In the genomic region with DNA sequence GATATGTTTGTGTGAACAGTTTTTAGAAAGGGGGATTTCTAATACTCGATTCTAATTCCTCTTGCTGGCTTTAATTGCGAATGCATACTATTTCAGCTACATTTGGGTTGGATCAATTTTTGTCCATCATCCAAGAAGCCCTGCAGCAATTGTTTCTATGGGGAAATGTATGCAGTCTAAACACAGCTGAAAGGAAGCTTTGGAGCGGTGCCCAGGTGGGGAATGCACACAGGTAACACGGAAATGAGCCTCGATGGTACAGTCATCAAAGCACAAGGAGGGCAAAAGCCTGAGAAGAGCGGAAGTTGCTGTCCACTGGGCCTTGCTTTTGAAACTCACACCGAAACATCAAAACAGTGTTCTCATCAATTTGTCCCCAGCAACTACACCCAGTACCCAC, we compare ENCODE assay signal across 16 mouse cellular contexts.
DNase-seq lines count a peak whose midpoint lies in the region; ATAC-seq and TF ChIP-seq lines count a peak whose summit lies in the region.
"Had no signal": no experiment of that assay in that cellular context is flagged by ENCODE, and none has a peak within 500 bp of the region (broad histone marks: within the 10 kb centered on the region; RNA-seq: fewer than 3 reads in every experiment).

No protein-coding gene starts in this region.

- peak overlapping the region; percentile 47; the same call in 1 of the 2 replicates for H3K4me2 ChIP-seq in midbrain, embryonic 12.5 days (replicated peaks)
- H3K4me2 ChIP-seq in midbrain, postnatal 0 days (ENCODE audit: low read depth, low read length, poor library complexity, severe bottlenecking), result no peak overlapping the region
- H3K4me2 ChIP-seq in embryonic facial prominence, embryonic 14.5 days (ENCODE audit: low read depth, low read length), result peak overlapping the region; percentile 31; the same call in 1 of the 2 replicates
- peak overlapping the region; percentile 44; the same call in 1 of the 2 replicates for H3K4me2 ChIP-seq in midbrain, embryonic 15.5 days
- H3K4me2 ChIP-seq: liver, embryonic 13.5 days had no signal

- H3K36me3 ChIP-seq in midbrain, embryonic 12.5 days, result no peaks in the 10 kb centered on the region
- H3K36me3 ChIP-seq in midbrain, postnatal 0 days (ENCODE audit: insufficient read depth, low read length), result no peaks in the 10 kb centered on the region
- no peaks in the 10 kb centered on the region for H3K36me3 ChIP-seq in embryonic facial prominence, embryonic 14.5 days (ENCODE audit: control insufficient read depth, insufficient read depth, low read length)
- H3K36me3 ChIP-seq in midbrain, embryonic 15.5 days (replicated peaks), result no peaks in the 10 kb centered on the region
- H3K36me3 ChIP-seq: embryonic facial prominence, embryonic 12.5 days; heart, embryonic 13.5 days; liver, embryonic 13.5 days had no signal

- no peak overlapping the region for H3K27ac ChIP-seq in cerebellum, adult 2 months (ENCODE audit: insufficient read depth, low read length)
- H3K27ac ChIP-seq in midbrain, embryonic 12.5 days (replicated peaks), result no peak overlapping the region
- no peak overlapping the region for H3K27ac ChIP-seq in midbrain, postnatal 0 days (ENCODE audit: low read depth, low read length)
- no peak overlapping the region for H3K27ac ChIP-seq in embryonic facial prominence, embryonic 14.5 days (replicated peaks; ENCODE audit: low read depth, low read length)
- peak overlapping the region; percentile 57 for H3K27ac ChIP-seq in midbrain, embryonic 15.5 days
- H3K27ac ChIP-seq: embryonic facial prominence, embryonic 12.5 days; gastrocnemius, adult 2 months; heart, embryonic 13.5 days; liver, embryonic 13.5 days had no signal

- H3K27me3 ChIP-seq in cerebellum, adult 2 months (ENCODE audit: control insufficient read depth, insufficient read depth, low read length), result no peaks in the 10 kb centered on the region
- peaks cover 5% of the 10 kb centered on the region; the same call in 1 of the 2 replicates for H3K27me3 ChIP-seq in midbrain, embryonic 12.5 days
- no peaks in the 10 kb centered on the region for H3K27me3 ChIP-seq in midbrain, postnatal 0 days (ENCODE audit: insufficient read depth, low read length)
- H3K27me3 ChIP-seq in embryonic facial prominence, embryonic 14.5 days (replicated peaks; ENCODE audit: control insufficient read depth, insufficient read depth, low read length), result no peaks in the 10 kb centered on the region; the same call in 1 of the 2 replicates
- no peaks in the 10 kb centered on the region; the same call in 1 of the 2 replicates for H3K27me3 ChIP-seq in midbrain, embryonic 15.5 days (replicated peaks)
- H3K27me3 ChIP-seq: liver, embryonic 13.5 days had no signal

- TF ChIP-seq POLR2A in cerebellum, adult 2 months (IDR thresholded peaks at IDR 0.05; ENCODE audit: borderline replicate concordance, insufficient read depth, low read length), result no peak

- ATAC-seq in midbrain, embryonic 12.5 days (ENCODE audit: low FRiP score, low read depth), result no peak
- ATAC-seq in midbrain, postnatal 0 days (ENCODE audit: low FRiP score), result no peak
- peak; percentile 74; the same call in 1 of the 2 replicates for ATAC-seq in embryonic facial prominence, embryonic 14.5 days (ENCODE audit: low read depth)
- ATAC-seq in midbrain, embryonic 15.5 days (replicated peaks), result no peak
- ATAC-seq: intestine, postnatal 0 days; lung, postnatal 0 days had no signal

- no peaks in the 10 kb centered on the region for H3K4me1 ChIP-seq in cerebellum, adult 2 months (ENCODE audit: control insufficient read depth, insufficient read depth, low read length)
- peaks cover 16% of the 10 kb centered on the region for H3K4me1 ChIP-seq in midbrain, embryonic 12.5 days
- peaks cover 8% of the 10 kb centered on the region; the same call in 1 of the 2 replicates for H3K4me1 ChIP-seq in midbrain, postnatal 0 days (ENCODE audit: insufficient read depth, low read length)
- H3K4me1 ChIP-seq in embryonic facial prominence, embryonic 14.5 days (ENCODE audit: control insufficient read depth, insufficient read depth, low read length), result peaks cover 8% of the 10 kb centered on the region
- H3K4me1 ChIP-seq in midbrain, embryonic 15.5 days, result peaks cover 19% of the 10 kb centered on the region
- H3K4me1 ChIP-seq: liver, embryonic 13.5 days had no signal

- TF ChIP-seq CTCF in cerebellum, adult 2 months (IDR thresholded peaks at IDR 0.05; ENCODE audit: borderline replicate concordance, insufficient read depth, low read depth, low read length), result no peak
- no peak for TF ChIP-seq CTCF in midbrain, postnatal 0 days (IDR thresholded peaks at IDR 0.05)

- DNase-seq in cerebellum, postnatal 14 days, result peak; percentile 16 to 33
- no peak for DNase-seq in cerebellum, adult 2 months
- DNase-seq in midbrain, postnatal 0 days (ENCODE audit: low spot score), result no peak
- DNase-seq in embryonic facial prominence, embryonic 14.5 days (ENCODE audit: low spot score), result peak; percentile 67
- no peak for DNase-seq in kidney, postnatal 14 days
- DNase-seq in urinary bladder, adult 2 months (ENCODE audit: low spot score), result no peak
- DNase-seq: adrenal gland, adult 2 months; gastrocnemius, adult 2 months; heart, postnatal 4 days; liver, embryonic 13.5 days had no signal

- H3K4me3 ChIP-seq in cerebellum, adult 2 months (replicated peaks; ENCODE audit: insufficient read depth, low read depth, low read length), result no peak overlapping the region
- no peak overlapping the region for H3K4me3 ChIP-seq in midbrain, embryonic 12.5 days
- no peak overlapping the region for H3K4me3 ChIP-seq in midbrain, postnatal 0 days (ENCODE audit: low read depth, low read length)
- no peak overlapping the region for H3K4me3 ChIP-seq in embryonic facial prominence, embryonic 14.5 days (ENCODE audit: low read depth, low read length)
- no peak overlapping the region for H3K4me3 ChIP-seq in midbrain, embryonic 15.5 days
- H3K4me3 ChIP-seq: embryonic facial prominence, embryonic 12.5 days; gastrocnemius, adult 2 months; liver, embryonic 13.5 days had no signal

- H3K9ac ChIP-seq in midbrain, embryonic 12.5 days (replicated peaks), result no peak overlapping the region
- H3K9ac ChIP-seq in midbrain, postnatal 0 days (replicated peaks; ENCODE audit: low read length, poor library complexity, severe bottlenecking), result no peak overlapping the region
- H3K9ac ChIP-seq in embryonic facial prominence, embryonic 14.5 days (ENCODE audit: low read depth, low read length), result no peak overlapping the region
- H3K9ac ChIP-seq in midbrain, embryonic 15.5 days, result no peak overlapping the region
- H3K9ac ChIP-seq: embryonic facial prominence, embryonic 12.5 days; liver, embryonic 13.5 days had no signal

- no peaks in the 10 kb centered on the region for H3K9me3 ChIP-seq in midbrain, embryonic 12.5 days
- no peaks in the 10 kb centered on the region for H3K9me3 ChIP-seq in midbrain, postnatal 0 days (ENCODE audit: low read length)
- no peaks in the 10 kb centered on the region for H3K9me3 ChIP-seq in embryonic facial prominence, embryonic 14.5 days (ENCODE audit: control insufficient read depth, low read length)
- H3K9me3 ChIP-seq in midbrain, embryonic 15.5 days, result no peaks in the 10 kb centered on the region
- H3K9me3 ChIP-seq: embryonic facial prominence, embryonic 12.5 days; heart, embryonic 13.5 days; liver, embryonic 13.5 days had no signal

- 81% methylated on average over 7 of the region's 7 CpGs for WGBS in cerebellum, adult 2 months
- WGBS in midbrain, embryonic 12.5 days, result 76% methylated on average over 7 of the region's 7 CpGs
- WGBS in midbrain, postnatal 0 days, result 62% methylated on average over 7 of the region's 7 CpGs
- 49% methylated on average over 7 of the region's 7 CpGs for WGBS in embryonic facial prominence, embryonic 14.5 days
- 59% methylated on average over 7 of the region's 7 CpGs for WGBS in midbrain, embryonic 15.5 days

Comparison
In these comparisons a context has a peak if more than half of its experiments do, and no peak if none do; other contexts are left out.
1. DNase-seq: peak in cerebellum, postnatal 14 days (2 of 2) and embryonic facial prominence, embryonic 14.5 days (single experiment); none in cerebellum, adult 2 months (0 of 2), midbrain, postnatal 0 days (single experiment), kidney, postnatal 14 days (single experiment) and urinary bladder, adult 2 months (single experiment).